Mouse (Mus musculus) heart, embryonic 11.5 days (tissue): Measurements from ENCODE around the gene Rdh12. TPM values are rescaled to one million over a fixed set of nuclear protein-coding genes. Genes with fewer than 3 reads are reported as not detected.

Experiments used
- ATAC-seq: fragments of 200-750 bp; cut with Nextera tagmentation; replicated peaks from 2 replicates; pipeline ENCODE4 v1.8.0; 2017; ENCODE audit warnings: moderate library complexity; ENCODE audit not compliant: insufficient number of reproducible peaks, low FRiP score, low TSS enrichment
- H3K27ac ChIP-seq: fragments of 300-500 bp; sonication (generic); 2 replicates; pipeline ENCODE4 v1.5.1; 2014; ENCODE audit warnings: mild to moderate bottlenecking, low read depth, low read length
- H3K27me3 ChIP-seq: fragments of 300-500 bp; sonication (generic); 2 replicates; pipeline ENCODE4 v1.6.1; 2014; ENCODE audit warnings: mild to moderate bottlenecking, low read length, mixed read lengths; ENCODE audit not compliant: control insufficient read depth, insufficient read depth
- H3K36me3 ChIP-seq: fragments of 300-500 bp; sonication (generic); 2 replicates; pipeline ENCODE4 v1.6.1; 2014; ENCODE audit warnings: mild to moderate bottlenecking, low read length, moderate library complexity, mixed read lengths; ENCODE audit not compliant: control insufficient read depth, insufficient read depth
- H3K4me1 ChIP-seq: fragments of 300-500 bp; sonication (generic); 2 replicates; pipeline ENCODE4 v1.6.1; 2014; ENCODE audit warnings: low read length; ENCODE audit not compliant: control insufficient read depth, insufficient read depth
- H3K4me2 ChIP-seq: fragments of 300-500 bp; sonication (generic); 2 replicates; pipeline ENCODE4 v1.6.1; 2014; ENCODE audit warnings: mild to moderate bottlenecking, moderate library complexity
- H3K4me3 ChIP-seq: fragments of 300-500 bp; sonication (generic); 2 replicates; pipeline ENCODE4 v1.5.1; 2014; ENCODE audit warnings: low read depth, low read length
- H3K9ac ChIP-seq: fragments of 300-500 bp; sonication (generic); 2 replicates; pipeline ENCODE4 v1.6.1; 2014; ENCODE audit warnings: mild to moderate bottlenecking, low read depth, low read length, moderate library complexity
- H3K9me3 ChIP-seq: fragments of 300-500 bp; sonication (generic); replicated peaks from 2 replicates; pipeline ENCODE4 v1.6.1; 2016; ENCODE audit warnings: low read length; ENCODE audit not compliant: control insufficient read depth
- WGBS: fragments of 180-500 bp; shearing (Covaris S2); extraction: QIAGEN DNeasy Blood & Tissue Kit; methylation state at CpG from one replicate; pipeline ENCODE4 v1.1.7; 2014; ENCODE audit not compliant: insufficient replicate concordance; 5-methylcytosine and 5-hydroxymethylcytosine counted together
- polyA plus RNA-seq: library from polyadenylated mRNA; unstranded; fragments of >200 nt; fragmentation: Nextera tagmentation; extraction: Ambion mirVana; gene quantifications from 2 replicates; pipeline ENCODE4 v1.2.1, GENCODE M21; 2014

Gene Rdh12
- polyA plus RNA-seq, 1 experiment from 2014 or later: 0.34 TPM

- peaks cover 10% of the 10 kb centered on the region for H3K36me3 ChIP-seq
- no peak overlapping the region for H3K4me3 ChIP-seq
- H3K27me3 ChIP-seq: no peaks in the 10 kb centered on the region
- H3K9me3 ChIP-seq: no peaks in the 10 kb centered on the region
- no peaks in the 10 kb centered on the region for H3K4me1 ChIP-seq
- WGBS: 81% methylated on average over 11 of the region's 11 CpGs
- H3K27ac ChIP-seq: no peak overlapping the region
- H3K4me2 ChIP-seq: no peak overlapping the region
- H3K9ac ChIP-seq: no peak overlapping the region
- no peak for ATAC-seq
These were observed 26.9 kb downstream of the Rdh12 start for GRCm38 (mm10) chr12:79235485-79236080.

GRCm38 (mm10) chr12:79241985-79242384, 33.3 kb downstream of the Rdh12 start:
- H3K9ac ChIP-seq: no peak overlapping the region
- H3K27me3 ChIP-seq: no peaks in the 10 kb centered on the region
- H3K27ac ChIP-seq: no peak overlapping the region
- H3K9me3 ChIP-seq: no peaks in the 10 kb centered on the region
- no peak overlapping the region for H3K4me2 ChIP-seq
- 90% methylated on average over 2 of the region's 2 CpGs for WGBS
- peaks cover 17% of the 10 kb centered on the region for H3K36me3 ChIP-seq
- no peak overlapping the region for H3K4me3 ChIP-seq
- H3K4me1 ChIP-seq: no peaks in the 10 kb centered on the region
- no peak for ATAC-seq

GRCm38 (mm10) chr12:79242921-79243320, 34.2 kb downstream of the Rdh12 start:
- Histone ChIP-seq H3K9me3 (no peaks in the 10 kb centered on the region), H3K4me3 (no peak overlapping the region), H3K36me3 (peaks cover 20% of the 10 kb centered on the region), H3K27ac (no peak overlapping the region), H3K4me1 (no peaks in the 10 kb centered on the region), H3K27me3 (no peaks in the 10 kb centered on the region), H3K9ac (no peak overlapping the region), H3K4me2 (no peak overlapping the region)
- ATAC-seq: no peak
- WGBS: 61% methylated on average over 6 of the region's 6 CpGs

GRCm38 (mm10) chr12:79248110-79248509, 39.4 kb downstream of the Rdh12 start:
- H3K27me3 ChIP-seq: no peaks in the 10 kb centered on the region
- H3K4me3 ChIP-seq: no peak overlapping the region
- no peak overlapping the region for H3K9ac ChIP-seq
- H3K4me2 ChIP-seq: no peak overlapping the region
- H3K27ac ChIP-seq: no peak overlapping the region
- WGBS: 86% methylated on average over 3 of the region's 3 CpGs
- no peaks in the 10 kb centered on the region for H3K4me1 ChIP-seq
- no peaks in the 10 kb centered on the region for H3K9me3 ChIP-seq
- ATAC-seq: no peak
- peaks cover 26% of the 10 kb centered on the region for H3K36me3 ChIP-seq

GRCm38 (mm10) chr12:79253294-79254053, 44.8 kb downstream of the Rdh12 start:
- no peak for ATAC-seq
- no peak overlapping the region for H3K4me3 ChIP-seq
- H3K27ac ChIP-seq: no peak overlapping the region
- H3K4me2 ChIP-seq: no peak overlapping the region
- peaks cover 20% of the 10 kb centered on the region for H3K36me3 ChIP-seq
- H3K9me3 ChIP-seq: no peaks in the 10 kb centered on the region
- no peaks in the 10 kb centered on the region for H3K27me3 ChIP-seq
- no peaks in the 10 kb centered on the region for H3K4me1 ChIP-seq
- no peak overlapping the region for H3K9ac ChIP-seq
- WGBS: 94% methylated on average over 9 of the region's 9 CpGs

- H3K4me3 ChIP-seq: no peak overlapping the region
- H3K27ac ChIP-seq: no peak overlapping the region
- H3K27me3 ChIP-seq: no peaks in the 10 kb centered on the region
- no peak for ATAC-seq
- no peaks in the 10 kb centered on the region for H3K9me3 ChIP-seq
- no peak overlapping the region for H3K4me2 ChIP-seq
- H3K9ac ChIP-seq: no peak overlapping the region
- peaks cover 16% of the 10 kb centered on the region for H3K36me3 ChIP-seq
- H3K4me1 ChIP-seq: no peaks in the 10 kb centered on the region
- WGBS: 92% methylated on average over 10 of the region's 10 CpGs
These were observed 46.3 kb downstream of the Rdh12 start for GRCm38 (mm10) chr12:79254975-79255374.

GRCm38 (mm10) chr12:79260154-79260553, 51.4 kb downstream of the Rdh12 start:
- ATAC-seq: no peak
- H3K9me3 ChIP-seq: no peaks in the 10 kb centered on the region
- peaks cover 21% of the 10 kb centered on the region for H3K36me3 ChIP-seq
- no peak overlapping the region for H3K4me2 ChIP-seq
- no peak overlapping the region for H3K4me3 ChIP-seq
- no peaks in the 10 kb centered on the region for H3K27me3 ChIP-seq
- H3K27ac ChIP-seq: no peak overlapping the region
- 88% methylated on average over 2 of the region's 2 CpGs for WGBS
- no peak overlapping the region for H3K9ac ChIP-seq
- H3K4me1 ChIP-seq: no peaks in the 10 kb centered on the region

- 54% methylated on average over 5 of the region's 5 CpGs for WGBS
- Histone ChIP-seq H3K4me3 (no peak overlapping the region), H3K9me3 (no peaks in the 10 kb centered on the region), H3K27ac (no peak overlapping the region), H3K4me1 (no peaks in the 10 kb centered on the region), H3K9ac (no peak overlapping the region), H3K36me3 (peaks cover 21% of the 10 kb centered on the region), H3K4me2 (no peak overlapping the region), H3K27me3 (no peaks in the 10 kb centered on the region)
- no peak for ATAC-seq
These were observed 52.3 kb downstream of the Rdh12 start for GRCm38 (mm10) chr12:79261035-79261434.
